Mouse (Mus musculus) liver, postnatal 0 days (tissue): ENCODE measurements around the gene Rpl18.

ENCODE experiments used
- CTCF ChIP-seq: sonication (generic); IDR thresholded peaks from 2 replicates; pipeline ENCODE4 v1.5.1; 2016; ENCODE audit warnings: antibody characterized with exemption, low read depth
- EP300 ChIP-seq: IDR thresholded peaks from 2 replicates; pipeline ENCODE4 v1.6.1; 2016; ENCODE audit warnings: antibody characterized with exemption, low read depth, mild to moderate bottlenecking

GRCm38 (mm10) chr7:45683396-45684050 lies 31.7 kb upstream of the Rpl18 start, which contains the start of gene Ntn5:
- TF ChIP-seq CTCF (no peak), EP300 (no peak)
